Mouse (Mus musculus) heart, postnatal 4 days (tissue): ENCODE measurements around the gene Hmbs. TPM values are rescaled to one million over a fixed set of nuclear protein-coding genes. Genes with fewer than 3 reads are reported as not detected.
"Not testable (repeated sequence)": the region's sequence is repeated elsewhere in the genome, so short reads cannot be mapped to it uniquely, and the experiment has no call there.

Source experiments
- DNase-seq: peaks from one replicate; pipeline ENCODE4 v3.0.0; 2021
- total RNA-seq, 2 experiments: library from RNA; stranded (reverse); gene quantifications; 2 replicates each; pipeline ENCODE4 v1.2.3; 2021

Hmbs gene
- 10 to 100 TPM; 54.0 to 60.6 TPM for total RNA-seq

- peak; percentile 91 for DNase-seq
Measured at GRCm38 (mm10) chr9:44343781-44344421, at the start of gene Hmbs. TSS of gene Hmbs (minus strand) at chr9:44344228.

DNA sequence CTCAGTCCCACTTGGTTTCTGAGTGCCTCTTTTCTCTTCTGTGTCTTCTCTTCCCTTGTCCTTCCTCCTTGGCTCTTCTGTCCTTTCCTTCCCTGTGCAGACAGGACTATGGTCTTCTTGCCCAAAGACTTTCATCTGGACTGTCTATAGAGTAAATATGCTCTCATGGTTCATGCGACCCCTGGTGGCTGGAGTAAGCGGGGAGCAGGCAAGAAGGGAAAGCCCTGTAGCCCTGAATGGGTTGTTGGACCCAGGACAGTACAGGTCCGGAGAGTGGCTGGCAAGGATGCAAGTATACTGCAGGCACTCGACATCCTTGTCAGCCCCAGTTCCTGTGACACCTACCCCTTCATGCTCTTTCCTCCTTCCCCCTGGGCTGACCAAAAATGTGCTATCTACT, 47.4 kb upstream of the Hmbs start:
- peak; percentile 87 for DNase-seq

DNA sequence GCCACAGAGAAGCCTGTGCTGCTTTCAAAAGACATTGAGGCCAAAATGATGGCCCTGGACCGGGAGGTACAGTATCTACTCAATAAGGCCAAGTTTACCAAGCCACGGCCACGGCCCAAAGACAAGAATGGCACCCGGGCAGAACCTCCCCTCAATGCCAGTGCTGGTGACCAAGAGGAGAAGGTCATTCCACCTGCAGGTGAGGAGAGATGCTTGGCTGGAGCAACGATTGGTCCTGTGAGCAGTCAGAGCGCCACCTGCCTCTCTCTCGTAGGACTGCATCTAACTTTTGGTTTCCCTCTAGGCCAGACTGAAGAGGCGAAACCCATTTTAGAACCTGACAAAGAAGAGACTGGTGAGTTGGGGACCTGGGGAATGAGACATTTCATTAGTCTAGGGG, 45.2 kb upstream of the Hmbs start:
- DNase-seq, result peak; percentile 57

DNA sequence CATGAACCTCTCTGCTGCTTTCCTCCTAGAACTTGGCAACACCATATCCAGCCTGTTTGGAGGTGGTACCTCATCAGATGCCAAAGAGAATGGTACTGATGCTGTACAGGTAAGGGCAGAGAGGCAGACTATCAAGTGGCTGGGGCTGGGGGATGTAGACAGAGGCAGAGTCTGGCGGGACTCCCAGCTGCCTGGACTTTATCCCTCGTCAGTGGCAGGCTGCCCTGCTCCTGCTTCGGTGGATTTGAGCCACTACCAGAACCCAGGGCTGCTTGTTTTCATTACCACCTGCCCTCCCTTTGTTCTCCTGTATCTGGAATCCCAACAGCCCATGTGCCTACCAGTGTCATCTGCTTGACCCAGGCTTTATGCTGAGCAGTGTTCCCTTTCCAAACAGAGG, 43.2 kb upstream of the Hmbs start:
- DNase-seq, result no peak

DNA sequence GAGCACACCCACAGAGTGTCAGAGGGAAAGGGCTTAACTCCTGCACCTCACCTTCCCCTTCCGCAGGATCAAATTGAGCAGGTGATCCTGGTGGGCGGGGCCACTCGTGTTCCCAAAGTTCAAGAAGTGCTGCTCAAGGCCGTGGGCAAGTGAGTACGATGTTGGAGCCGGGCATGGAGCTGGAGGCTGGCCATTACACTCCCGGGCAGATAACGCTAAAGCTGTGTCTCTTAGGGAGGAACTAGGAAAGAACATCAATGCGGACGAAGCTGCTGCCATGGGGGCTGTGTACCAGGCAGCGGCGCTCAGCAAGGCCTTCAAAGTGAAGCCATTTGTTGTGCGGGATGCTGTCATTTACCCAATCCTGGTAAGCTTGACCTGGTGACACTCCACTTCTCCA, 40.6 kb upstream of the Hmbs start:
- no peak for DNase-seq

DNA sequence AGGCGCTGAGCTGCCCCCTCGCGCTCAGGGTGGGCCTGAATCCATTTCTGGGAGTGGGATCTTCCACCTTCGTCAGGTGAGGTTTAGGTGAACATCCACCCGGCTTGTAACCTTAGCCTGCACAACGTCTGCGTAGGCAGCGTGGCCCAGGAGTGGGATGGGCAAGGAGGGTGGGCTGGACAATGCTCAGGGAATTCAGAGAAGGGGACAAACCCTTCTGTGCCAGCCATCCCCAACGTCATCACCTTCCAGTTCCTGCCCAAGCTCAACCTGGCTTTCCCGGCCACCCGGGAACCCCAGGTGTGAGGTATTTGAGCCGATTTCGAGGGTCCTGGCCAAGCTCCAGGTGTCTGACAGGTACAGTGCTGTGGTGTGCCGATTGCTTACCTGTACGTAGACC, 35.8 kb upstream of the Hmbs start:
- no peak for DNase-seq

- DNase-seq, result peak; percentile 100
Measured at GRCm38 (mm10) chr9:44379054-44379834, 35.2 kb upstream of the Hmbs start, which contains the start of gene Hyou1. TSS of gene Hyou1 (plus strand) at chr9:44379490.

- DNase-seq, result no peak
Measured at GRCm38 (mm10) chr9:44378153-44378730, 34.2 kb upstream of the Hmbs start.

DNA sequence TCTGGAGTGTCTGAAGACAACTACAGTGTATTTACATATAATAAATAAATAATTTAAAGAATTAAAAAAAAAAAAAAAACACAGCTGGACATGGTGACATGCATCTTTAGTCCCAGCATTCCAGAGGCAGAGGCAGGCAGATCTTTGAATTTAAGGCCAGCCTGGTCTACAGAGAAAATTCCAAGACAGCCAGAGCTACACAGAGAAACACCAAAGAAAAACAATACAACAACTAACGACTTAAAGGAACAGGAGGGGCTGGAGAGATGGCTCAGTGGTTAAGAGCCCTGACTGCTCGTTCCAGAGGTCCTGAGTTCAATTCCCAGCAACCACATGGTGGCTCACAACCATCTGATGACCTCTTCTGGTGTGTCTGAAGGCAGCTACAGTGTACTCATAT, 33.3 kb upstream of the Hmbs start:
- not testable (repeated sequence) for DNase-seq

- DNase-seq, result no peak
Measured at GRCm38 (mm10) chr9:44376141-44376540, 32.1 kb upstream of the Hmbs start.

DNA sequence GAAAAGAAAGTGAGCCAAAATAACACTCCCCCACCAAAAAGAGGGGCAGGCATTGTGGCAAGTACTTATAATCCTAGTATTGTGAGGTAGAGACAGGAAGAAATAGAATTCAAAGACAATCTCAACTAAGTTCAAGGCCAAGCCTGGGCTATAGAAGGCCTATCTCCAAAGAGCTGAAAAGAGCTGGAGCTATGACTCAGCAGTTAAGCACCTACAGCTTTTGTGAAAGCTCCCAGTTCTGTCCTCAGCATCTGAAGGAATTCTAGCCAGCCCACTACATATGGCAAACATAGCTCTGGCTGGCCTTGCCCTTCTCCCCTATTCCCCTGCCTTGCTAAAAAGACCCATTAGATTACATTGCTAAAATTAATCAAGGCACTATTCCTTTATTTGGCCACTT, 29.4 kb upstream of the Hmbs start:
- DNase-seq, result no peak

GRCm38 (mm10) chr9:44364480-44364879, 20.5 kb upstream of the Hmbs start:
- peak; percentile 33 for DNase-seq

GRCm38 (mm10) chr9:44361931-44362330, 17.9 kb upstream of the Hmbs start:
- not testable (repeated sequence) for DNase-seq

DNA sequence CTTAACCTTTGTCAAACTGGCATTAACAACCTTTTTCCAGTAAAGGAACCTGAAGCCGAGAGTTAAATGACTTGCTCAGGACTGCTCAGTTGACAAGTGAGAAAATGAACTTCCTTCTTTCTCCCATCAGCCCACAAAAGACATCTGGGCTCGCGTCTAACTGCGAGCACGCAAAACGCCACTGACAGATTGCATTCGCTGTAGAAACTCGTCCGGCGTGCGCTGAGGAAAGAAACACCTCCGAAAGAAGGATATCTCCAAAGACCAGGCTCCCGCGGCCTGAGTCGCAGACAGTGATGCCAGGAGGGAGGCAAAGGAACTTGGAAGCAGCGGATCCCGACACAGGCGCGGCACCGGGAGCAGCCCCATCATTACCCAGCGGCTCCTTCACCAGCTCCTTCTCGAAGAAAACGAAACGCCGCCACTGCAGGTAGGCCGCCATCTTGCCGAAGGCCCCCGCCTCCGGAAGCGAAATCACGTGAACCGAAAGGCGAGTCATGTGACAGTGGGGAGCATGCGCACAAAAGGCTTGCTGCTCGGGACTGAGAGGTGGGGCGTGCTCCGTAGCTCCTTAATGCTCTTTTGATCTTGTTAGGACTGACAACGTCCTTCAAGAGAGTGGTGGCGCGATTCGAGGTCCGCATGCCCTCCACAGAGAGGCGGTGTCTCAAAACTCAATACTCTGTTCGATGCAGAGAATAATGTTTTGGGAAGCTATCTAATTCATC, 17.3 kb upstream of the Hmbs start, which contains the start of gene Vps11:
Gene Vps11, minus strand, starts transcription at position 481 of the 728 bp plus-strand sequence.
- peak; percentile 97 for DNase-seq

DNA sequence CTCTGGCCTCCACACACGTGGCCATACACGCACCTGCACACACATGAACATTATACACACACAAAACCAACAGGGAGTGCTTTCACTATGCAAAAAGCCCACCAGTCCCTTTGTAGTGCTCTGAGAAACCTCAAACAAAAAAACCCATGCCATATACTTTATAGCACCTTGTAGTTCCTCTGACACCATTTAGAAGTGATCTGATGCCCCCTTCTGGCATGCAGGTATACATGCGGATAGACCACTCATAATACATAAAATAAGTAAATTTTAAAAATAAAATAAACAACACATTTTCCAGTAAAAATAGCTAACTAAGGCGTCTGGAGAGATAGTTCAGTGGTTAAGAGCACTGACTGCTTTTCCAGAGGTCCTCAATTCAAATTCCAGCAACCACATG, 13.2 kb upstream of the Hmbs start:
- no peak for DNase-seq

DNA sequence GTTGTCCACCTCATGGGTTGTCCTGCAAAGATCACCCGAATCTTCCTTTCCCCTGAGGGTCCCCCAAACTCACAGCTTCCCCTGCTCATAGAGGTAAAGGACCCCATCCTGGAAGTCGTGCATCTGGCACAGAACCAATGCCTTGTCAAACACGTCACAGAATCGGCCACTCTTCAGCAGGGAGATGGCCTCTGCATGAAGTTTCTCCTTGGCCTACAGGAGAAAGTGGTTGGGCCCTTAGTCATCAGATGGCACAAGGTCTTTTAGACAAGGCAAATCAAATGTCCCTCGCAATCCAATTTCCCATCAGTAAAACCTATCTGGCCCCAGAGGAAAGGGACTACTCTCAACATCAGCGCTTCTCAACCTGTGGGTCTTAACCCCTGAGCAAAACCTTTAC, 9.1 kb upstream of the Hmbs start:
- no peak for DNase-seq

- DNase-seq, result no peak
Measured at GRCm38 (mm10) chr9:44352337-44352736, 8.3 kb upstream of the Hmbs start.

DNA sequence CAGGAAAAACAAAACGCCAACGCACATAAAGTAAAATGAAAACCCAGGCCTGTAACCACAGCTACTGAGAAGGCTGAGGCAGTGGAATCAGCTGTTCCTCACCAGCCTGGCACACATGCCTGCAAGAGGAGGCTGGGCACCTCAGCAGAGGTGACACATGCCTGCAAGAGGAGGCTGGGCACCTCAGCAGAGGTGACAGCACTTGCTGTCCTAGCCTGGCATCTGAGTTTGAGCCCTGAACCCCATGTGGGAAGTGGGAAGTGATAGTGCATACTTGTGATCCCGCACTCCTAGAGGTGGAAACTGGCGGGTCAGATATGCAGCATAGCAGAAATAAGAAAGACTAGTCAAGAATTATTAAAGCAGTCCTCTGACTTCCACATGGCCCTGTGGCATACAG, 7.4 kb upstream of the Hmbs start:
- DNase-seq, result no peak

DNA sequence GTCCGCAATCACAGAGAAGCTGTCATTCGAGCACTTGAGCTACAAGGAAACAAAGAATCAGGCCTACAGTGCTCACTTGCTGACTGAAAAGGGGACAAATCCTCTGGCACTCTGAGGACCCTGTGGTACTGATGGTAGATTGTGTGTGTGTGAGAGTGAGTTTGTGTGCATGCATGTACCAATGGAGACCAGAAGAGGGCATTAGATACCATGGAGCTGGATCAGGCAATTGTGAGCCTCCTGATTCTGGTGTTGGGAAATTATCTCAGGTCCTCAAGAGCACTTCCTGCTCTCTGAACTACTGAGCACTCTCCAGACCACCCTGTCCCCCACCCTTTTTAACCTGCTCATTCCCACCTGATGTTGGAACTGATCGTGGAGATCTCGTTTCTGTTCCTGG, 4.5 kb upstream of the Hmbs start:
- DNase-seq, result no peak

DNA sequence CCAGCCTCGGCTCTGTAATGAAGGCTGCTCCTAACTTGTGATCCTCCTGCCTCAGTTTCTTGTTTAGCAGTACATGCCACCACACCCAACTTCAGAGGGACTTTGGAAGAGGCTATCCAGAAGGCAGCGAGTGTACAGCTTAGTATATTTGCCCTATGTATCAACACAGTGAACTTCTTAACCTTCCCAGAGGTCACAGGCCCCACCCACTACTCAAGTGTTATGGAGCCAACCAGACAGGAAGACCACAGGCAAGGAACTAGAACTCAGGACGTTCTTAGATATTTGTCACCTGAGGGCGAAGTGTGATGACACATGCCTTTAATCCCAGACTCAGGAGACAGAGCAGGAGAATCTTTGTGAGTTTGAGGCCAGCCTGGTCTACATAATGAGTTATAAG, 3.6 kb upstream of the Hmbs start:
- no peak for DNase-seq

DNA sequence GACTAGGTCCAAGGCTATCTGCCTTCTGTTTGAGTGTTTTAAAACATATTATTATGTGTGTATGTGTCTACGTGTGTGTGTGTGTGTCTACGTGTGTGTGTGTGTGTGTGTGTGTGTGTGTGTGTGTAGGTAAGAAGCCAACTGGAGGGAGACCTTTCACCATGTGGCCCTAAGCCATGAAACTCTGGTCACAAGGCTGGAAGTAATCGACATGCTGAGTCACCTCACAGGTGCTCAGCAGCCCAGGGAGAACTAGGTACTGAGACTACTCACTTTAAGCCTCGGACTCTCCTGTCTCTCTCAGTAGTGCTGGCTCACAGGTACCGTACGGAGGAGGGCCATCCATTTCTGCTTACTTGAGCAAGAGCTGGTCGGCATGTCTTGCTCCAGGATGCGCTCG, 3.1 kb upstream of the Hmbs start:
- DNase-seq, result no peak

DNA sequence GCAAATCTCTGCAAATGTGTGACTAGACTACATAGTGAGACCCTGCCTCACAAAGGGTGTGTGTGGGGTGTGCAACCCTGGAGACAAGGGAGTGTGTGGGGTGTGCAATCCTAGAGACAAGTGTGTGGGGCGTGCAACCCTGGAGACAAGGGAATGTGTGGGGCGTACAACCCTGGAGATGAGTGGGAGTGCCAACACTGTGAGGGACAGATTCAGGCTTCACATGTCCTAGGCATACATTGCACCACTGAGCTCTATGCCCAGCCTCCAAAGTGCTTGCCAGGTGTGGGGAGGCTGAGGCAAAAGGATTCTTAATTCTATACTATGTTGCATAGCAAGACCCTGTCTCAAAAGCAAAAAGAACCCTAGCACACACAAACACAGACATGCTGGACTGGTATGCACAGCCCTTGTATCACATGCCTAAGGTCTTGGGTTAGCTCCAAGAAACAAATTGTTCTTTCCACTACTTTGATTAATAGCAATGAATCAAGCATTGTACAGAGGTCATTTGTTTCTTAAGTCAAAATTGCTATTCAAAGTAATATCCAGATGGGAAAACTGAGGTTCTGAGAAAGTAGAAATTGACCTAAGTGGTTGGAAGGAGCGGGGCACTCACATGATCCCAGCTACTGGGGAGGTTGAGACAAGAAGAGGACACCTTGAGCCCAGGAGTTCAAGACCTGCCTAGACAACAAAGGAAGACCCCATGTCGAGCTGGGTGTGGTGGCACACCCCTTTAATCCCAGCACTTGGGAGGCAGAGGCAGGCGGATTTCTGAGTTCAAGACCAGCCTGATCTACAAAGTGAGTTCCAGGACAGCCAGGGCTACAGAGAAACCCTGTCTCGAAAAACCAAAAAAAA, 1.8 kb upstream of the Hmbs start:
- DNase-seq, result no peak
